Mouse (Mus musculus) adrenal gland, postnatal 25 days (tissue): Measurements from ENCODE around the gene Thegl. TPM values are rescaled to one million over a fixed set of nuclear protein-coding genes. Genes with fewer than 3 reads are reported as not detected.
"Not testable (repeated sequence)": the region's sequence is repeated elsewhere in the genome, so short reads cannot be mapped to it uniquely, and the experiment has no call there.

Experiments used
- DNase-seq: peaks from one replicate; pipeline ENCODE4 v3.0.0; 2021; ENCODE audit warnings: mixed read lengths
- total RNA-seq: library from RNA; stranded (reverse); gene quantifications from 2 replicates; pipeline ENCODE4 v1.2.3, GENCODE M21; 2021

Thegl gene
- total RNA-seq, 1 experiment from 2014 or later: not detected

DNA sequence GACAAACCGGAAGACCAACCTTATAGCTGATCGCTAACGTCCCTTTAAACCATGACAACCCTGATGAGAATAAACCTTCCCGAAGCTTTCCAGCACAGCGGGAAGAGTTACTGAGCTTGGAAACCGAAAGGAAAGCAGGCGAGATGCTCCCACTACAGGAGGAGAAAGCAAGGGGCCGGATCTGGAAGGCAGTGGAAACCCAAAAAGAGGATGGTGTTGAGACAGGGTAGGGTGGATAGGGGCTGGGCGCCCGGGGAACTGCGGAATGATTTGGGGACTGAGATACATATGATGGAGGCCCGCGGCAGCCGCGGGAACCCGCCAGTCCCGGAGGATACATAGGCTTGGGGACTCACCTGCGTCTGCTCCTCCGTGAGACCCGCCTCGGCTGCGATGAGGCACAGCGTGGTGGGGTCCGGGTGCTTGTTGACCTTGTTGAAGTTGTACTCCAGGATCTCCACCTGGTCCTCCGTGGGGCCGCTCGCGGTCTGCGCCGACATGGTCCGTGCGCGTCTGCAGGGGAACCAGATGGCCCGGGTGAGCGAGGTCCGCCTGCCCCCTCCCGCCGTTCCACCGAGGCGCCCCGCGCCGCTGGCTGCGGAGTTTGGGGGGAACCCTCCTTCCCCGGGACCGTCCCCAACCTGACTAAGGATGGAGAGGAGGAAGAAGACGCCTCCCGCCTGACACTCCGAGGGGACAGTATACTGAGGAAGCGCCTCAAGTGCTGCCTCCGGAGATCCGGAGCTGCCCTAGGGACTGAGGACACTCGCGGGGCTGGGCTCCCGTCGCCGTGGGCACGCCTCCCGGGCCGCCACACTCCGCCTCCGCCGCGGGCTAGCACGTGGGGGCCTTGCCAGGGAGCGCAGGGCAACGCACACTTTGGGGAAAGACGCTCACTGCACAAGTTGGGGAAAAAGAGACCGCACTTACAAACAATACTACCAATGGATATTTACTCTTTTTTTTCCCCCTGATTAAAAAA lies 79.0 kb downstream of the Thegl start:
- DNase-seq: peak; percentile 85

DNA sequence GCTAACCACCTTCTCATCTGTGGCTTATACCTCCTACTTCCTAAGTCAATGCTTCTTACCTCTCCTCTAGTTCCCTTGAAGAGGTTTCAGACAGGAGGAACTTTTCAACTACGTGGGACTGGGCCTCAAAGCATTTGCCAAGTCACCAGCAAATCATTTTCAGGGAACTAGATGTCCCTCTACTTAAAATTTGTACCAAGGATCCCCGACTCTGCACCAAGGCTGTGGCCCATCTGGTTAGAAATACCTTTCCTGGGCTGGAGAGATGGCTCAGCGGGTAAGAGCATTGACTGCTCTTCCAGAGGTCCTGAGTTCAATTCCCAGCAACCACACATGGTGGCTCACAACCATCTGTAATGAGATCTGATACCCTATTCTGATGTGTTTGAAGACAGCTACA lies 80.4 kb downstream of the Thegl start:
- not testable (repeated sequence) for DNase-seq

GRCm38 (mm10) chr5:77097686-77098085 lies 81.9 kb downstream of the Thegl start:
- no peak for DNase-seq

DNA sequence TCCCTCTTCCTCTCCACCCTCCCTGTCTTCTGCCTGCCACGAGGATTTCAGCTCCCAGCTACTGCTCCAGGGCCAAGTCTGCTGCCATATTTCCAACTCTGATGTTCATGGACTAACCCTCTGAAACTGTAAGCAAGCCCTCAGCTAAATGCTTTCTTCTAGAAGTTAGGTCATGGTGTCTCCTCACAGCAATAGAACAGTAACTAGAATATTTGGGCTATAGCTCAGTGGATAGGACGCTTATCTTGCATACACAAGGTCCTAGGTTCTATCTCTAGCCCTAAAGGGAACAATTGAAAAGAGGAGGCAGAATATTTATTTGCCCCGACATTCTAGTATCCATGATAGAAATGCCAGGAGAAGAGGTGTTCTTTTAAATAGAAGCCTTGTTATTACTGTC lies 83.1 kb downstream of the Thegl start:
- no peak for DNase-seq

DNA sequence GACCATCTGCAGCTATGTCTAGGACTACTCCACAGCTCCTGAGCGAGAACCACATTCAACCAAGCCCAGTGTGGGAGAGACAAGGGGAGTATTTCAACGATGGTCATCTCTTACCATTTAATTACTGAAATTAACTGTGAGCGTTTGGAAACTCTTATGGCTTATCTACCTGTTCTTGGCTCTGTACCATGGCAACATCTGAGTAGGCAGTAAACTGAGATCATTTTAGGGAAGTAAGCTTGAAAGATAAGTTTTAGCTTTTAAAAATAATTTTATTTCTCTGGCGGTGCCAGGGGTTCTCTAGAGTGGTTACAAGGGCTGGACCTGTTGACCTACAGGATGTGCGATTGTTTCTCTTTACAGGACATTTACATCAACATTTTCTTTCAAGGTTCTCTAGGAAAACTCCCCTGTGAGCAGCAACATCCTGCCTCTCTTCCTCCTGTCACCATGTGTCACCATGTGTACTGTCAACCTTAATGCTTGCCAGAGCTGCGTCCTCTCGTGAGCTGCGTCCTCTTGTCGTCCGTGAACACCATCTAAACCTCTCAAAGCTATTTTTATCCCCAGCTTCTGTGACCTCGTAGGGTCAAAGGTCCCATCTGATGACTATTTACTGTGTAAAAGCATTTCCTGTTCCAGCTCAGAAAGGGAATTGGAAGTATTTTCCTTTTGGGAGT lies 83.6 kb downstream of the Thegl start:
- no peak for DNase-seq

DNA sequence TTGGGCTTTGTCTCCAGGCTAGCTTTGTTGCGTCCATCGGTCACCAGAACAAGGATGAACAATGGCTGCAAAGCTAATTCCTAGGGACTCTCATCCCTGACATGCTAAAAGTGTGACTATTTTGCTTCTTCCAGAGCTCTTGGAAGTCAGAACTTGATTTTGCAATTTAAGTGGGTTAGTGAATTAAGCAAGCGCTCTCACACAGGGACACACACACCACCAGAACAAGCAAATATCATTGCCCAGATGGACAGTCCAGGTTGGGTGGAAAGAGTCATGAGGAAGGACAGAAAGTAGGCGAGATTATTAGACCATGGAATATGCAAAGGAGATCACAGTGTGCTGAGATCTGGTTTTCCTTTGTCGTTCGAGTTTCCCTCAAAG lies 84.2 kb downstream of the Thegl start:
- DNase-seq: no peak

- DNase-seq: no peak
Measured at GRCm38 (mm10) chr5:77100691-77101090, 84.9 kb downstream of the Thegl start.

- DNase-seq: no peak
Measured at GRCm38 (mm10) chr5:77102522-77103365, 86.9 kb downstream of the Thegl start.

GRCm38 (mm10) chr5:77107146-77107822 lies 91.5 kb downstream of the Thegl start:
- no peak for DNase-seq

- no peak for DNase-seq
Measured at GRCm38 (mm10) chr5:77108806-77109205, 93.0 kb downstream of the Thegl start.

DNA sequence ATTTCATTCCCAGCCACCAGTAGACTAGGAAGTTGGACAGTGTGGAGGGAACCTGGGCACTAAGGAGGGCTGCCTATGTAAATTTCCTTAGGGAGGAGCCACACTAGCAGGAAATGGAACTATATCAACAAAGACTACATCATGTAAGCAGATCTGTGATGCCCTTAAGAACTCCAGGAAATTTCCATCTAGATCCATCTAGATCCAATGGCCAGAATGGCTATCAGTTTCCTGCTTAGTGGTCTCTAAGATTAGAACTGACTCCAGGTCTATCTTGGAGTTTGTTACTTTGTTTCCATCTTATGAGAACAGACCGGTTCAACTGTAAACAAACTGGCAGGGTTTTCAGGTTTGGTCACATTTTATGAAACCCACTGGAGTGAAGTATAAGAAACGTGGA lies 94.0 kb downstream of the Thegl start:
- DNase-seq: no peak

Other genes starting within 250 kb of the Thegl start
- gene Aasdh, start 110.5 kb upstream of the Thegl start, total RNA-seq: 24.0 and 32.1 TPM in 2 replicates
- 239 and 257 TPM in 2 replicates for gene Paics, start 64.7 kb upstream of the Thegl start, total RNA-seq
- 20.9 and 28.0 TPM in 2 replicates for gene Ppat, start 64.4 kb upstream of the Thegl start, total RNA-seq
- 120 and 150 TPM in 2 replicates for gene Srp72, start 41.3 kb upstream of the Thegl start, total RNA-seq
- gene Arl9, start 12.0 kb upstream of the Thegl start, total RNA-seq: 0.67 TPM in 1 of 2 replicates, not detected in the other
- 1.7 and 2.6 TPM in 2 replicates for gene Hopx, start 99.1 kb downstream of the Thegl start, total RNA-seq
- gene Spink2, start 195.4 kb downstream of the Thegl start, total RNA-seq: not detected in 2 replicates
- 26.4 and 28.8 TPM in 2 replicates for gene Rest, start 249.5 kb downstream of the Thegl start, total RNA-seq